Mouse (Mus musculus): ENCODE data around the gene Atl3. TPM values are rescaled to one million over a fixed set of nuclear protein-coding genes. Genes with fewer than 3 reads are reported as not detected.

The Atl3 gene
- total RNA-seq (2014; rRNA removed) (7.2 and 11.1 TPM in 2 replicates), polyA plus RNA-seq (2015; fragmentation: Nextera tagmentation; extraction: Ambion mirVana) (5.4 and 6.0 TPM in 2 replicates)

DNA sequence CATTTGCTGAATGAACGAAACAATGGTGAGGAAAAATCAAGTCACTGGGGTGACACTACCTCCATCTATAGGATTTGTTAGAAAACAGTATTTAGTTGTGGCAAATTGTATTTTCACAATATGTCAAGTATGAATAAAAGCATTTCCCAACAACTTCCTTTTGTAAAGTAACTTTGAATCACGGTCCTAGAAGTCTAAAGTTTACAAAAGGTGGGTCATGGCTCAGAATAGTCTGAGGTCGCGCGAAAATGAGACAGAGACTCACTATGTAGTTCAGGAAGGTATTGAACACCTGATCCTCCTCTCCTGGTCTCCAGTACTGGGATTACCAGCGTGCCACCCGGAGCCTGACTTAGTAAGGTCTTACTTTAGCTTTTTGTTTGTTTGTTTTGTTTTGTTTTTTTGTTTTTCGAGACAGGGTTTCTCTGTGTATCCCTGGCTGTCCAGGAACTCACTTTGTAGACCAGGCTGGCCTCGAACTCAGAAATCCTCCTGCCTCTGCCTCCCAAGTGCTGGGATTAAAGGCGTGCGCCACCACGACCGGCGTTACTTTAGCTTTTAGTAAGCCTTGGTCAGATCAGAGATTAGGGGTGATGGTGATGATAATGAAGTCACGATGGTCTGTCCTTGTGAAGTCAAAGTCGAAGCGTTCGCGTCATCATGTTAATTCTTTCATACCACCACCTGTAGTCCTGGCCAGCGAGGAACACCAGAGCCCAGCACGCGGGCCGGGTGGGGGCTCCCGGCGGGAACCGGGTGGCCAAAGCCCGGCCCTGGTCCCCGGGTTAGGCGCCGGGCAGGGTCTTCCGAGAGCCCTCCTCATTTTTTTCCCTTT is at the start of gene Atl3:
Atl3 (plus strand) TSS at position 689 of the 835 bp plus-strand sequence.
- TF ChIP-seq CTCF (IDR thresholded peaks at IDR 0.05; ENCODE audit: low read depth), result no peak
- no peak for ATAC-seq
- H3K4me3 ChIP-seq (ENCODE audit: low read length), result peak within 1 kb of the TSS; percentile 79
- no peaks in the 10 kb centered on the region for H3K9me3 ChIP-seq (ENCODE audit: low read length)
- H3K27ac ChIP-seq, result peak within 1 kb of the TSS; percentile 98
- no peak for DNase-seq (ENCODE audit: low spot score)
- peak within 1 kb of the TSS; percentile 69 for H3K4me2 ChIP-seq (ENCODE audit: low read depth, low read length)
- 31% methylated on average over 31 of the region's 31 CpGs for WGBS
- no peaks in the 10 kb centered on the region for H3K4me1 ChIP-seq (ENCODE audit: insufficient read depth, low read length)
- H3K36me3 ChIP-seq (ENCODE audit: insufficient read depth, low read length), result no peaks in the 10 kb centered on the region
- no peaks in the 10 kb centered on the region for H3K27me3 ChIP-seq (ENCODE audit: insufficient read depth, low read length)
- H3K9ac ChIP-seq (replicated peaks; ENCODE audit: low read length), result peak within 1 kb of the TSS; percentile 87

DNA sequence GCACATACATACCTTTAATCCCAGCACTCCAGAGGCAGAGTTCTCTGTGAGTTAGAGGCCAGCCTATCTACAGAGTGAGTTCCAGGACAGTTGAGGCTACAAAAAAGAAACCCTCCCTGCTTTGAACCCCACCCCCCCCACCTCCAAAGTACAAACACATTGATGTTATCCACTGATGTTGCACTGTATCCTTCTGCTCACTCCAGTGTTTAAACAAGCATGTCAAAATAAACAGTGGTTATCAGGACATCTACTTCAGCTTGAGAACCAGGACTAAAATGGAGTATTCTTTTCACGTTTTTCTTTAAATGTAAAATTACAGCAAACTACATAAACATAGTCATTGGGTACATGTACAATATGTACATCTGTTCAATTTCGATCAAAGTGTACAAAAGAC is 48.7 kb upstream of the Atl3 start:
- Histone ChIP-seq H3K9ac (replicated peaks; ENCODE audit: low read length) (no peak overlapping the region), H3K27ac (no peak overlapping the region), H3K4me1 (ENCODE audit: insufficient read depth, low read length) (no peaks in the 10 kb centered on the region), H3K9me3 (ENCODE audit: low read length) (no peaks in the 10 kb centered on the region), H3K4me2 (ENCODE audit: low read depth, low read length) (no peak overlapping the region), H3K36me3 (ENCODE audit: insufficient read depth, low read length) (no peaks in the 10 kb centered on the region), H3K27me3 (ENCODE audit: insufficient read depth, low read length) (no peaks in the 10 kb centered on the region), H3K4me3 (ENCODE audit: low read length) (no peak overlapping the region)
- no peak for DNase-seq (ENCODE audit: low spot score)
- no peak for ATAC-seq
- WGBS, result 95% methylated on average over 2 of the region's 2 CpGs
- no peak for TF ChIP-seq CTCF (IDR thresholded peaks at IDR 0.05; ENCODE audit: low read depth)

DNA sequence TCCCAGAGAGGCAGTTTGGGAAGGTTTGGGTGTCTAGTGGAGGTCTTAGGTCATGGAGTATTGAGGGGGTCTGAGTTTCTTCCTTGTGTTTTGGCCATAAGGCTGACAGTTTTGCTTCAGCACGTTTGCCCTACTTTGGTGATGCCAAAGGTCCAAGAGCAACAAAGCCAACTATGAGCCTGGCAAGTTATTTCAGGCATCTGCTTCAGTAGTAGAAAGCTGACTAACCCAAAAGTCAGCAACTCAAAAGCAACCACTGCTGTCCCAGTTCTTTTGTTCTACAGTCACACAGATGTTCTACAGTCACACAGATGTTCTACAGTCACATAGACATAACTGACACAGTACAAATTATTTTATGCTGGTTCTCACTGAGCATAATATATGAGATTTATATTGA is 48.2 kb upstream of the Atl3 start:
- no peak for DNase-seq (ENCODE audit: low spot score)
- no peak overlapping the region for H3K27ac ChIP-seq

DNA sequence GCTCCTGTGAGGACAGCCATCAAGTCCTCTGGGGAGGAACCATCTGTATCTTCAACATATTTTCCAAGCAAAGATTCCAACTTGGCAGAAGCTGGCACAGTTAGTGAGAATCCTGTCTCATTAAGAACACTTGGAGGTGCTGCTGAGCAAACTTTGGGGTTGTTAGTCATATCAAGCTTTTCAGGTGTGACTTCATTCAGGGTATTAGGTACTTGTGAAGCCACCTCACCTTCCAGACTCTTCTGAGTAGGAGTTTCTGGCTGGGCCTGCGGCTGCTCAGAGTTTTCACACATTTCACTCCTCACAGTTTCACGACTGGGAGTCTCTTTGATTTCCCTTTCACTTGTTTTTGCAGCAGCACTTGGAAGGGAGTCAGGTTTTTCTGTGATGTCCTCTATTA is 37.0 kb upstream of the Atl3 start:
- Histone ChIP-seq H3K4me1 (ENCODE audit: insufficient read depth, low read length) (no peaks in the 10 kb centered on the region), H3K9me3 (ENCODE audit: low read length) (no peaks in the 10 kb centered on the region), H3K27ac (no peak overlapping the region), H3K9ac (replicated peaks; ENCODE audit: low read length) (no peak overlapping the region), H3K4me2 (ENCODE audit: low read depth, low read length) (no peak overlapping the region), H3K27me3 (ENCODE audit: insufficient read depth, low read length) (no peaks in the 10 kb centered on the region), H3K36me3 (ENCODE audit: insufficient read depth, low read length) (peaks cover 5% of the 10 kb centered on the region; the same call in 1 of the 2 replicates), H3K4me3 (ENCODE audit: low read length) (no peak overlapping the region)
- no peak for TF ChIP-seq CTCF (IDR thresholded peaks at IDR 0.05; ENCODE audit: low read depth)
- 85% methylated on average over 2 of the region's 2 CpGs for WGBS
- ATAC-seq, result no peak
- no peak for DNase-seq (ENCODE audit: low spot score)

More for the DNA sequence above, 48.2 kb upstream of the Atl3 start:
- 74% methylated on average over 1 of the region's 1 CpGs for WGBS
- H3K27me3 ChIP-seq (ENCODE audit: insufficient read depth, low read length), result no peaks in the 10 kb centered on the region
- no peak for ATAC-seq
- no peak overlapping the region for H3K4me3 ChIP-seq (ENCODE audit: low read length)
- H3K9me3 ChIP-seq (ENCODE audit: low read length), result no peaks in the 10 kb centered on the region
- TF ChIP-seq CTCF (IDR thresholded peaks at IDR 0.05; ENCODE audit: low read depth), result no peak
- no peaks in the 10 kb centered on the region for H3K36me3 ChIP-seq (ENCODE audit: insufficient read depth, low read length)
- H3K4me2 ChIP-seq (ENCODE audit: low read depth, low read length), result no peak overlapping the region
- H3K4me1 ChIP-seq (ENCODE audit: insufficient read depth, low read length), result no peaks in the 10 kb centered on the region
- H3K9ac ChIP-seq (replicated peaks; ENCODE audit: low read length), result no peak overlapping the region

DNA sequence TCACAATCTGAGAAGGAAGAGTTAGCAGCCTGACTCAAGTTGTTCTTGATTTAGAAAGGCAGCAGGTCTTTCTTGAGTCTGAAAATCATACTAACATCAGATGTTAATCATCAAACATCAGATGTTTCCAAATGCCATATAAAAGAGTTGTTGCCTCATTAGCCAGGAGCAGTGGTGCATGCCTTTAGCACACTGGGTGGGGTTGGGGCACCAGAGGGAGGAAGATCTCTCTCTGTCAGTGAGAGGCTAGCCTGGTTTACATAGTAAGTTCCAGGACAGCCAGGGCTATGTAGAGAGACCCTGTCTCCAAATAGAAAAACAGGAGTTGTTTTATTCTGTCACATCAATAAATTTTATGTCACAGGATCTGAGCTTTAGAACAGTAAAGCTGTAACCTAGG is 34.9 kb upstream of the Atl3 start:
- Histone ChIP-seq H3K9me3 (ENCODE audit: low read length) (no peaks in the 10 kb centered on the region), H3K4me3 (ENCODE audit: low read length) (no peak overlapping the region), H3K36me3 (ENCODE audit: insufficient read depth, low read length) (peaks cover 5% of the 10 kb centered on the region; the same call in 1 of the 2 replicates), H3K27ac (no peak overlapping the region), H3K9ac (replicated peaks; ENCODE audit: low read length) (no peak overlapping the region), H3K4me1 (ENCODE audit: insufficient read depth, low read length) (no peaks in the 10 kb centered on the region), H3K4me2 (ENCODE audit: low read depth, low read length) (no peak overlapping the region), H3K27me3 (ENCODE audit: insufficient read depth, low read length) (no peaks in the 10 kb centered on the region)
- ATAC-seq (no peak), DNase-seq (ENCODE audit: low spot score) (no peak)
- no peak for TF ChIP-seq CTCF (IDR thresholded peaks at IDR 0.05; ENCODE audit: low read depth)

DNA sequence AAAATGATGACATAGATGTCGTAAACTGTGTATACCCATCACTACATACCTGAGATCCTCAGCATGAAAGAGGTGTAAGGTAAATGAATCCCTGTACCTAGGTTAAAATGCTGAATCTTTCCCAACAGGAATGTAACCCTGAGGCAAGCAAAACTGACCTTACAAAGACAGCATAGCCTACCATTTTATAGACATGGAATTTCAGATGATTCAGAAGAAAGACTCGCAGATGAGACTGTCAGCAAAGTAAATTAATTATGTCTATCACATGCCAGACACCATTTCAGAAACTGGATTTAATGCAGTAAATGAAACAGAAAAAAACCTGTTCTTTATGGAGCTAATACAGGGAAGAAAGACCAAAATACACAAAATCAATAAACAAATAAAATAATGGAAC is 34.5 kb upstream of the Atl3 start:
- Histone ChIP-seq H3K27me3 (ENCODE audit: insufficient read depth, low read length) (no peaks in the 10 kb centered on the region), H3K27ac (no peak overlapping the region), H3K4me3 (ENCODE audit: low read length) (no peak overlapping the region), H3K9ac (replicated peaks; ENCODE audit: low read length) (no peak overlapping the region), H3K4me1 (ENCODE audit: insufficient read depth, low read length) (no peaks in the 10 kb centered on the region), H3K36me3 (ENCODE audit: insufficient read depth, low read length) (peaks cover 5% of the 10 kb centered on the region; the same call in 1 of the 2 replicates), H3K9me3 (ENCODE audit: low read length) (no peaks in the 10 kb centered on the region), H3K4me2 (ENCODE audit: low read depth, low read length) (no peak overlapping the region)
- TF ChIP-seq CTCF (IDR thresholded peaks at IDR 0.05; ENCODE audit: low read depth), result no peak
- WGBS, result 72% methylated on average over 2 of the region's 2 CpGs
- DNase-seq (ENCODE audit: low spot score) (no peak), ATAC-seq (no peak)

DNA sequence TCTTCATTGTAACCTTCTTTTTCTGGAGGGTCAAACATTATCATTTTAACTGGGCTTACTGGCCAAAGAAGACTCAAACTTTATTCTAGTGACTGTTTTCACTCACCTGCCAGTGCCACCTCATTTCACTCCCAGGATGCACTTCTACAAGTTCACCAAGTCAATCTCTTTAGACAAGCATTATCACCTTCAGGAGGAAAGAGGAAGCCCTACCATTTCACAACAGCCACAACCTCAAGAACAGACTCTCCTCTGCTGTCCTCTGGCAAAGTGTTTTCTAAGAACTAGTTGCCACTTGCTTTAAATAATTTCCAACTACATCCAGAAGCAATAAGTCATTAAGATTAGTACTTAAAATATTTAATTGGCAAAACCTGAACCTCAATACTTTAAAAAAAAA is 25.9 kb upstream of the Atl3 start:
- Histone ChIP-seq H3K9me3 (ENCODE audit: low read length) (no peaks in the 10 kb centered on the region), H3K36me3 (ENCODE audit: insufficient read depth, low read length) (0 out of 2 replicates have a peak, but pooled peaks cover 4% of the 10 kb centered on the region), H3K4me1 (ENCODE audit: insufficient read depth, low read length) (no peaks in the 10 kb centered on the region), H3K27ac (no peak overlapping the region), H3K4me2 (ENCODE audit: low read depth, low read length) (no peak overlapping the region), H3K9ac (replicated peaks; ENCODE audit: low read length) (no peak overlapping the region), H3K27me3 (ENCODE audit: insufficient read depth, low read length) (no peaks in the 10 kb centered on the region), H3K4me3 (ENCODE audit: low read length) (no peak overlapping the region)
- ATAC-seq (no peak), DNase-seq (ENCODE audit: low spot score) (no peak)
- no peak for TF ChIP-seq CTCF (IDR thresholded peaks at IDR 0.05; ENCODE audit: low read depth)
